Mouse (Mus musculus): Measurements from ENCODE around the gene Ffar1.

- no peak for TF ChIP-seq CTCF (IDR thresholded peaks at IDR 0.05; ENCODE audit: borderline replicate concordance, control insufficient read depth, extremely low read depth, insufficient read depth, low read length, poor library complexity)
- no peak for TF ChIP-seq POLR2A (IDR thresholded peaks at IDR 0.05; ENCODE audit: control insufficient read depth, extremely low read depth, insufficient read depth, low read length, poor library complexity)
Observed at GRCm38 (mm10) chr7:30841379-30841778, 20.0 kb downstream of the Ffar1 start.
